Mouse (Mus musculus) kidney, adult 8-10 months (tissue): ENCODE results near the gene Dctpp1.
"Not testable (repeated sequence)": the region's sequence is repeated elsewhere in the genome, so short reads cannot be mapped to it uniquely, and the experiment has no call there.

Source experiments
- DNase-seq, 2 experiments: peaks; one replicate each; pipeline ENCODE4 v3.0.0; 2022

The Dctpp1 gene

DNA sequence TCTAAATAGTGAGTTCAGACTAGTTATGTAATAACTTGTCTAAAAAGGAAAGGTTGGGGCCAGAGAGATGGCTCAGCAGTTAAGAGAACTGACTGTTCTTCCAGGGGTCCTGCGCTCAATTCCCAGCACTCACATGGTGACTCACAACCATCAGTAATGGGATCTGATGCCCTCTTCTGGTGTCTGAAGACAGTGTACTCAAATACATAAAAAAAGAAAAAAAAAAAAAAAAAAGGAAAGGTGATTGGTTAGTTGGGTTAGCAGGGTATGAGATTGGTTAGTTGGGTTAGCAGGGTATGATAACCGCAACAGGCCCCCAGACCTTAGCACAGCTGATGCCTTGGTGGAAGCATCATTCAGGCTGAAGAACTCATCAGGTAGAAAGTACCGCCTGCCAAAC is 3.0 kb upstream of the Dctpp1 start:
- no peak for DNase-seq

DNA sequence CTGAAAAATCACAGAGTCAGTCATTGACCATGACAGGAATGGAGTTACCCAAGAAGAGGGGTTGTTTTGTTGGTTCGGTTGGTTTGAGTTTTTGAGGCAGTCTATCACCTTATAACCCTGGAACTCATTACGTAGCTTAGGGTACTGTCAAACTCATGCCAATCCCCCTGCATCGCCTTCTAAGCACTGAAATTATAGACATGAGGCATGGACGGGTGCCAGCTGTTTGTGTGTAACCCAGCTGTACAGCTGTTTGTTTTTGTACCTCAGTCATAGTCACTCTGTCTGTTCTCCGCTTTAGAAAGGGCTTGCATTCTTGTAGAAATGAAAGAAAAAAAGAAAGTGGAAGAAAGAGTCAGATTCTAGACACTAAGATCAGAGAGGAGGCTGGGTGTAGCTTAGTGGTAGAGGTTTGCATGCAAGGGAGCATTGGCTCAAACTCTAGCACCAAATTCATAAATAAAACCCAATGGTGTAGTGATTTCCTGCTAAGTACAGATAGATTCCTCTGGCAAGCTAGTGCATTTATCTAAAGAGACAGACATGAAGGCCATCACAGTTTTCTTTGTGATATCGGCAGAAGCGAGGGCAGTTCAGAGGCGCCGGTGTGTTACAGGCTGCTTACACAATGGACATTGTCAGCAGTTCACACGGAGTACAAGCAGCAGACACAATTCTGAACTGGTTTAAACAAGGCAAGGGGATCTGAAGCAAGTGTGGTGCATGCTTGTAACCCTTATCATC is 1.9 kb upstream of the Dctpp1 start:
- DNase-seq, result no peak

DNA sequence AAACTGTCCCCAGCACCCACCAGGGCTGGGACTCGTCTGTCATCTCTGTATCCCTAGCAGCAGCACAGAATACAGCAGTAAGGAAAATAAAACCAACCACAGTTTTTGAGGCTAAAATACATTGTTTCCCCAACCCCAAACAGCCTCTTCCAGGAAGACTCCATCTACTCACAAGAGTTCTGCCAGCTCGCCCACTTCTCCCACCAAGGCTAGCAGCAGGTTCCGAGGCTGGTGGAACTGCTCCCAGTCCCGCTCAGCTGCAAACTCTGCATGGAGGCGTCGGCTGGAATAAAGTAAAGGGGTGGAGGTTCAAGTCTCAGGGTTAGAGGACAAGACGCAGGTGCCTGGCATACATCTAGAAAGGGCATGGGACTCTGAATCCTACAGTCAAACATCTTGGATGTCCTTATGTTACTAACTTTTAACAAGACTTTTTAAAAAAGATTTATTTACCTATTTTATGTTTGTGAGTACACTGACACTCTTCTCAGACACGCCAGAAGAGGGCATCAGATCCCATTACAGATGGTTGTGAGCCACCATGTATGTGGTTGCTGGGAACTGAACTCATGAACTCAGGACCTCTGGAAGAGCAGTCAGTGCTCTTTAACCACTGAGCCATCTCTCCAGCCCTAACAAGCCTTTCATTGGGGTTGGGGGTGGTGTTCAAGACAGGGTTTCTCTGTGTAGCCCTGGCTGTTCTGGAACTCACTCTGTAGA is 1.2 kb downstream of the Dctpp1 start:
- no peak for DNase-seq

DNA sequence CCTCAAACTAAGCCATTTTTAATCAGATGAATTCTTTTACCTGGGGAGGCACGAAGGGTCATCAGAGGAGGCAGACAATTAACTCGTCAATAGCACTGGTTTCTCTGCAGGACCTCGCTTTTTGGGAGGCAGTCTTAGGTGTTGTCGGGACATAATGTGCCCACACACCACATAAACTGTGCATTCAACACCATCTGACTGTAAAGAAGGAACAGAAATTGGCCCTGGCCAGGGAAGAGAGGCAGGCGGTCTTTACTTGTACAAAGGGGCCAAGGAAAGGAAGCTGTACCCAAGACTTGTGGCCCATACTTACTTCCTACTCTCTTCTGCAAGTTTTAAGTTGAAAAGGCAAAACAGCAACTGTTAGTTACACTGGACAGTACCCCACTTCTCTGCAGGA is 4.0 kb downstream of the Dctpp1 start:
- DNase-seq, result no peak

DNA sequence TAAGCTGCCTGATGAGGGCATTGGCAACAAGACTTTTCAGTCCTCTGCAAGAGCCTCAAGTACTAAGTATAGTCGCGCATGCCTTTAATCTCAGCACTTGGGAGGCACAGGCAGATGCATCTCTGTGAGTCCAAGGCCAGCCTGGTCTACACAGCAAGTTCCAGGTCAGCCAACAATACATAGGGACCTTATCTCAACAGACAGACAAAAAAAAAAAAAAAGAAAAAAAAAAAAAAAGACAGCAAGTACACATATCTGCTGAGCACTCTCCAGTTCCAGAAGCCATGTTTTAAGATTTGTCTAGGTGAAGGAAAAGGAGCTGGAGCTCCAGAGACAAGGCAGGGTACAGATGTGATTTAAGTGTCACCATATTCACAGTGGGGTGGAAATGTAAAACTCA is 4.5 kb downstream of the Dctpp1 start:
- DNase-seq, result no peak

DNA sequence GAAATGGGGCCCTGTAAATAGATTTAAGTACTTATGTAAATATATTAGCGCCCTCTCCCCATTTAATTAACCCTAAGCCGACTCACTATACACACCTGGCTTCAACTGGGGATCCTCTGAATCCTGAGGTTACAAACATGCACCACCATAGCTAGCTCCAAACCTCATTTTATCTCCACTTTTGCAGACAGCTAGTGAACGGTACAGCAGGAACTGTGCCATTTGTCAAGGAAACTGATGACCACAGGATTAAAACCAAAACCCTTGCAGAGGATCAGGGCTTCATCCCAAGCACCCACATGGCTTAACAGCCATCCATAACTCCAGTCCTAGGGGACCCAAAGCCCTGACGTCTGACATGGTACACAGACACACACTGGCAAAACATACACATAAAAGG is 5.5 kb downstream of the Dctpp1 start:
- DNase-seq, result no peak

DNA sequence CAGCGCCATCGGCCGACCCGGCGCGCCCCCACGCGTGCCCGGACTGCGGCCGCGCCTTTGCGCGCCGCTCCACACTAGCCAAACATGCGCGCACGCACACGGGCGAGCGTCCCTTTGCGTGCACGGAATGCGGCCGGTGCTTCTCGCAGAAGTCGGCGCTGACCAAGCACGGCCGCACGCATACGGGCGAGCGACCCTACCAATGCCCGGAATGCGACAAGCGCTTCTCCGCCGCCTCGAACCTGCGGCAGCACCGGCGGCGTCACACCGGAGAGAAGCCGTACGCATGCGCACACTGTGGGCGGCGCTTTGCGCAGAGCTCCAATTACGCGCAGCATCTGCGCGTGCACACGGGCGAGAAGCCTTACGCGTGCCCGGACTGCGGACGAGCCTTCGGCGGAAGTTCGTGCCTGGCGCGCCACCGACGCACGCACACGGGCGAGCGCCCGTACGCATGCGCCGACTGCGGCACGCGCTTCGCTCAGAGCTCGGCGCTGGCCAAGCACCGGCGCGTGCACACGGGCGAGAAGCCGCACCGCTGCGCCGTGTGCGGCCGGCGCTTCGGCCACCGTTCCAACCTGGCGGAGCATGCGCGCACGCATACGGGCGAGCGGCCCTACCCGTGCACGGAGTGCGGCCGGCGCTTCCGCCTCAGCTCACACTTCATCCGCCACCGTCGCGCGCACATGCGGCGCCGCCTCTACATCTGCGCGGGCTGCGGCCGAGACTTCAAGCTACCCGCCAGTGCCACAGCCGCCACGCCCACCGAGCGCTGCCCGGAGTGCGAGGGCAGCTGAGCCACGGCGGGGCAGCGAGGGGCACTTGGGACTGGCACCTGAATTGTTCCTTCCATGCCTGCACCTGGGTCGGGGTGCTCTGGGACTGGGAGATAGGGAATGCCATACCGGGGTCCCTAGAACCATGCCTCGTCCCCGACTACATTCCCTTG is 6.4 kb downstream of the Dctpp1 start:
- DNase-seq, result peak; percentile 93 to 94

DNA sequence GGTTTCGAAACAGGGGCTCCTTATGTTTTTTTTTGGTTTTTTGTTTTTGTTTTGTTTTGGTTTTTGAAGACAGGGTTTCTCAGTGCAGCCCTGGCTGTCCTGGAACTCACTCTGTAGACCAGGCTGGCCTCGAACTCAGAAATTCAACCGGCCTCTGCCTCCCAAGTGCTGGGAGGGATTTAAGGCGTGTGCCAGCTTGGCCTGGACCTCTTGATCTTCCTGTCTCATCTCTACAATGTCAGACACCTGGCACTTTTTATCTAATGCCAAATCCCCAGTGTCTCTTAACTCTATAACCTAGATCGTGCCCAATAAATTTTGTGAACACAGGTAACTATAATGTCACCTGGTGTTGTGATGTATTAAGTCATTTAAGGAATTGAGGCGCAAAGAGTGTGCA is 7.2 kb downstream of the Dctpp1 start:
- no peak for DNase-seq

DNA sequence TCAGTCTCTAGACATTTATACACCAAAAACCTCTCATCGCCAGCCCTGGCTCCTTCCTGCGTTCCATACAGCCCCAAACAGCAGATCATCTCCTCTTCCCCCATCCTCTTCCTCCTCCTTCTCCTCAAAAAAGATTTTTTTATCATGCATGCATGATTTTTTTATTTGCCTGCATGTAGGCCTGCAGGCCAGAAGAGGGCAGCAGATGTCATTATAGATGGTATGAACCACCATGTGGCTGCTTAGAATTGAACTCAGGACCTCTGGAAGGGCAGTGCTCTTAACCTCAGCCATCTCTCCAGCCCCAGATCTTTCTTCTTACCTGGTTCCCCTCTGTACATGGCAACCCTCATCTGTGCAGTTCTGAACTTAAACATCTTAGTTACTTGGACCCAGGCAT is 8.1 kb downstream of the Dctpp1 start:
- no peak for DNase-seq

DNA sequence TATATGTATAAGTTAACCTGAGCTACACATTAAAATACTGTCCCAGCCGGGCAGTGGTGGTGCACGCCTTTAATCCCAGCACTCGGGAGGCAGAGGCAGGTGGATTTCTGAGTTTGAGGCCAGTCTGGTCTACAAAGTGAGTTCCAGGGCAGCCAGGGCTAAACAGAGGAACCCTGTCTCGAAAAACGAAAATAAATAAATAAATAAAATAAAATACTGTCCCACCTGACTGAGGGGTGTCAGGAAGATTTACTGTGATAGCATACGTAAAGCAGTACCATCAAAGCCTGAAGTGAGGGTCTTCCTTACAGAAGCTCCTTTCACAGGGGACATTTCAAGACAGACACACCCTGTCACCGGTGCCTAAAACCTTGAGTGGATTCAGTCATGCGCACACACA is 10.0 kb downstream of the Dctpp1 start:
- DNase-seq, result not testable (repeated sequence)

DNA sequence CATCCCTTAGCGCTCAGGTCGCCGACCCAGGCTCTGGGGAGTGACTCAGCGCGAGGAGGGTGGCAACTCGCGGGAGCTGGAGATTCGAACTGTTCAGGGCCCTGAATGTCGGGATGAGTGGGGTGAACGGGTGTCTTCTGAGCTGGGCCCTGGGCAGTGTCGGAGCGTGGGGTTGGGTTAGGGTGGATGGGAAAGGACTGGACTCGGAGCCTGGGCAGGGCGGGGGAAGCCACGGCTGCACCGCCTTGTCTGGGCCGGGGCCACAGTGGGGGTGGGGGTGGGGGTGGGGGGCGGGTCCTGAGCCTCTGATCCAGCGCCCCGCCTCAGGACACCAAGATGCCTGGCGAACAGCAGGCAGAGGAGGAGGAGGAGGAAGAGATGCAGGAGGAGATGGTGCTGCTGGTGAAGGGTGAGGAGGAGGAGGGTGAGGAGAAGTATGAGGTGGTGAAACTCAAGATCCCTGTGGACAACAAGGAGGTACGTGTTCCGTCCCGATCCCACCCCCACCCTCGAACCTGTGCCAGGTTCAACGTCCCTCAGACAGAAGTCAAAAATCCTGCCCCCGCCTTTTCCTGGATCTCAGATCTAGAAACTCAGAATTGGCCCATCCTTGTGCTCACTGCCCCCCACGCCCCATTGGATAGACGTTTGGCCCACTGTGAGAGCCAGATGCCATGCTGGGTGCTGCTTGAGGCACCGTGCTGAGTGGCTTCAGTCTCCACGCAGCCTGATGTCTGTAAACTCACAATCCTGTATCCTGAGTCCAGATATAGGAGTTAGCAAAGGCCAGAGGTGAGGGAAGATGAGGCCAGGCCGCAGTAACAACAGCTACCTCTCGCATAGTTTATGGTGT is 15.6 kb downstream of the Dctpp1 start:
- DNase-seq, result no peak

DNA sequence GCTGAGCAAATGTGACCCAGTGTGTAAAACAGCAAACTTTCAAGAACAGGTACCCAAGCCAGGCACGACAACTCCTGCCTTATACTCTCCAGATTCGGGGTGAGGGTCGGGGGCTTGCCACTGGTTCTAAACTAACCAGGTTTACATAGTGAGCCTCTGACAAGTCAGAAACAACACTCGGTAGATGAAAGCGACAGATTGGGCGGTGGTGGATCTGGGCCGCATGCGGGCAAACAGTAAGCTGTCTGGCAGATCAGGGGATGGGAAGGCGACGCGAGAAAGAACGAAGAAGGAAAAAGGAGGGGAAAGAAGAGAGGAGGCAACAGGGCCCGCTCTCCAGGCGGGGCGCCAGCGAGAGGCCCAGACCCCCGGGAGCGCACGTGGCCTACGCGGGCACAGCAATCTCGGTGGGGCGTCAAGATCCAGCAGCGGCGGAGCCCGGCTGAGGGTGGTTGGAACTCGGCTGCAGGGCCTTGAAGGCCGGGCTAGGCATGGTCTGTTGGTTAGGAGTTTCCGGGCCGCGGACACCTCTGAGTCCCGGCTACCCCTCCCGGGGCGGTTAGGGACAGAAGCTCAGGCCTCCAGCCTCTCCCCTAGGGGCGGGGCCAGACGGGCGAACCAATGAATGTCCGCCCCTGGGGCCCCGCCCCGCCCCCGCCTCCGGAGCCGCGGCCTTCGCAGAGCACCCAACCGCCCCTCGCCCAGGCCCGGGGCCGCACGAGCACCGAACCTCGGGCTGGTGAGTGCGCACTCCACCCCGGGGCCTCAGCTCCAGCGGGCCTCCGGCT is 16.4 kb downstream of the Dctpp1 start, which contains the start of gene Zfp771:
Zfp771 (plus strand) TSS at position 405 of the 788 bp plus-strand sequence.
- DNase-seq, result peak; percentile 96 to 97

DNA sequence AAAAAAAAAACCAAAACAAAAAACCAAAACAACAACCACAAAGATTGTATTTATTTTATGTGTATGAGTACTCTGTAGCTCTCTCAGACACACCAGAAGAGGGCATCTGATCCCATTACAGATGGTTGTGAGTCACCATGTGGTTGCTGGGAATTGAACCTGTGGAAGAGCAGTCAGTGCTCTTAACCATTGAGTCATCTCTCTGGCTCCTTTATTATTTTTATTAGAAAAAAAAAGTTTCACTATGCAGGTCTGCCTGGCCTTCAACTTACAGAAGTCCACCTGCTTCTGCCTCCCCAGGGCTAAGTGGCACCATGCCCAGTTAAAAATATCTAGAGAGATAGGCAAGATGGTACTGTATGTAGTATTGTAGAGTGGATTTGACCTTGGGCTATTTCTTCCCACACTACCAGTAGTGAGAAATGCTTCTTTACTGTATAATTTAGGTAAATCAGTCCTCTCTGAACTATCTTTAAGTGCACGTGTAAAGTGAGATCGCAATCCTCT is 17.1 kb downstream of the Dctpp1 start:
- no peak for DNase-seq

DNA sequence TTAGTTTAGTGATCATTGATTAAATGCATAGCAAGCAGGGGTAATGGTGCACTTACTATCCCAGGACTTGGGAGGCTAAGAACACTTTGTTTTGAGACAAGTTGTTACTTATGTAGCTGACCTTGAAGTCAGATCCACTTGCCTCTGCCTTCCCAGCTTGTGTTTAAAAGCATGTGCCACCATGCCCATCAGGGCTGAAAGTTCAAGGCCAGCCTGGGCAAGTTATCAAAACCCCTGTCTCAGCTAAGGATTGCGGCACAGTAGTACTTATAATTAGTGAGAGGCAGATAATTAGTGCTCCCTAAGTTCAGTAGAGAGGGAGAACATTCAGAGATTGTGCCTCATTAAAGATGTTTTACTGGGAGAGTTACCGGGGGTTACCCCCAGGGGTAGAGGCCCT is 25.7 kb downstream of the Dctpp1 start:
- DNase-seq, result no peak

DNA sequence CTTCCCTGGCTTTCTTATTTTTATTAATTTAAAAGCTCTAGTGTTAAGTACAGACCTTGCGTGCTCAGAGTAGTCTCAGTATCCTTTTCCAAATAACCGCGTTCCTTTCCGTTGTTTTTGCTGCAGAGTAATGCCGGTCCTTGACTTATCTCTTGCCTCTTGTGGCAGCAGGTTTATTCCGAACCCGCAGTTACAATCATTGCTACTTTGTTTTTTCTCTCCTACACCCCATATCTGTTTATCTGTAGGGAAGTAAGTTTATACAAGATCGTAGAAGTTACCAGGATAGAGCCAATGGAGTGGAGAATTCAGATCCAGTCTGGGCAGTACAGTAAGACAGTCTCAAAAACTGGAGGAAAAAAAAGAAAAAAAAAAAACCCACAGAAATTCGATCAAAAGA is 26.7 kb downstream of the Dctpp1 start:
- no peak for DNase-seq

DNA sequence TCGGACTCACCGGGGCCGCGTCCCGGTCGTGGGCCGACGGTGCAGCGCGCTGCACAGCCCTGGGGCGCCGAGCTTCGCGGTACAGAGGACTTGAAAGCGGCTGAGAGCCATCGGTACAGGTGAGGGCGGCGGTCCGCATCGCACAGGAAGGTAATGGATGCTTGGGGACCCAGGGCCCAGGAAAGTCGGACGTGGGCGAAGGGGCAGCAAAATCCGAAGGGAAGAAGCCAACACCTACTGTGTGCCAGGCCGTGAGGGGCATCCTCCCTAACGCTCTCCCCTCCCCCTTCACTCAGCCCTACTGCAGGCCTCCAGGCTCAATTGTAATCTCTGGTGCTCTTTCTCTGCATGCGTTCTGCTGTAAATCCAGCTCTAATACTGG is 27.1 kb downstream of the Dctpp1 start:
- peak in 1 of 2 experiments; percentile 30 for DNase-seq

DNA sequence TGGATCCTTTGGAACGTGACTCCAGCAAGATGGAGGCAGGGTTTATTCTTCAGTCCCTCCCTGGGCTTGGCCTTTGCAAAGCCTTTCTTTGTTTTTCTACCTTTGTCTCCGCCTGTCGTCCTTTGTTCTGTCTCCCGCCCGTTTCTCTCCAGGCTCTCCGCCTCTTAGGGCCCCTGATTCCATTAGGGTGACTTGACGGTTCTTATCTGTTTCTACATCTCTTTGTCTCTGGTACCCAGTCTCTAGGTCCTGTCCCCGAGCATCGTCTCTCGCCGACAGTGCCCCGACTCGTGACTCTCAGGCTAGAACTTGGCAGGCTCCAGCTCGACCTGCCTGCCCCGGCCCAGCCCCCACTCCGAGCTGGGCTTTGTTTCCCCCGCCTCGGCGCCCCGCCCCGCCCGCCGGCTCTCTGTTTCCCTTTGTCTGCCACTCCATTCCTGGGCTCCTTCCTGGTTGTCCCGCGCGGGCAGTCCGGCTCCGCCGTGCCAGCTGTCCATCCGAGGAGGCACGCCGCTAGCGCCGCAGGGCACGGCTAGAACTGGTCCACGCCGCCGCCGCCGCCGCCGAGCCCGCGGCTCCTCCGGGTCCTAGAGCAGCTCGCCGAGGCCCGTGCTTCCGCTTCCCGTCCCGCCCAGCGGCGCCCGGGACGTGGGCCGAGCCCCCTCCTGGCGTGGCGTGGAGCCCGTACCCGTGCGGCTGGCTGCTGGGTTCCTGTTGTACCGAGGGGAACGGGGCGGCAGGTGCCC is 27.7 kb downstream of the Dctpp1 start, which contains the start of the genes Zfp553 and Sept1:
Zfp553 (plus strand) TSS at position 440 of the 746 bp plus-strand sequence.
Sept1 (minus strand) TSS at position 509 of the 746 bp plus-strand sequence.
- DNase-seq, result peak; percentile 80 to 84

DNA sequence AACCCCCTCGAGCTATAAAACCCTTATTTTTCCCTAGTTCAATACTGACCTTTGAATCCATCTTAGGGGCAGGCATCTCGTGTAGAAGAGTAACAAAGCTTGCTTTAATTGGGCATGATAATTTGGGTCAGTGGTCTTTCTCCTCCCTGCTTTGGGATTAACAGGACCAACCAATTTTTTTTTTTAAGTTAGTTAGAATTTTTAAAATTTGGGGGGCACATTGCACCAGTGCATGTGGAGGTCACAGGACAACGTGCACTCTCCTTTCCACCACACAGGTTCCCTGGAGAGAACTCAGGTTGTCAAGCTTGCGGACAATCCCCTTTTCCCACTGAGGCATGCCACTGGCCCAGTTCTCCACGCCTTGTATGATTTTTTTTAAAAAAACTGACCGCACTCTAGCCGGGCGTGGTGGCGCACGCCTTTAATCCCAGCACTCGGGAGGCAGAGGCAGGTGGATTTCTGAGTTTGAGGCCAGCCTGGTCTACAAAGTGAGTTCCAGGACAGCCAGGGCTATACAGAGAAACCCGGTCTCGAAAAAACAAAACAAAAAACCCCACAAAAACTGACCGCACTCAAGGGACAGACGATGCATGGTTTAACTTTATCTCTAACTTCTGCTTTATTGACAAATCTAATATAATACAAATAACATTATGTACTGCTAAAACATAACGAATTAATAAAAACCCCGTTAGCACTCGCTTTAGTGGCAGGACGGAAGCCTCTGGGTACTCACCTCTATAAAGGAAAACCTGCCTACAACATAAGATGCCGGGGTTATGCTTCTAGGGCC is 28.5 kb downstream of the Dctpp1 start:
- DNase-seq, result no peak

DNA sequence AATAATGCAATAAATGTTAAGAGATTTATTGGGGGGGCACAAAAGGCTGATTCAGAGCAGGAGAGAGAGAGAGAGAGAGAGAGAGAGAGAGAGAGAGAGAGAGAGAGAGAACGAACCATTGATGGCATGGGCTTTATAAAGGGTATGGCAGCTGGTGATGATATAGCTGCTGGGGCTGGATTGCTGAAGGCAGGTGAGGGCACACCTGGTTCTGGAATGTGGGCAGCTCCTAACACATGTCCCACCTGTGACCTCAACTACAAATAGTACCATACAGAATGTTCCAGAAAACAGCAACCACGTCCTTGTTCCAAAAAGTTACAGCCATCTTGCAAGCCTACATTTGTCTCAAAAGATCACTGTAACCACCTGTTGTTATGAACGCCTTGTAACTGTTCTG is 29.1 kb downstream of the Dctpp1 start:
- no peak for DNase-seq
